7 mouse cellular contexts compared by ENCODE assay signal in the genomic region with DNA sequence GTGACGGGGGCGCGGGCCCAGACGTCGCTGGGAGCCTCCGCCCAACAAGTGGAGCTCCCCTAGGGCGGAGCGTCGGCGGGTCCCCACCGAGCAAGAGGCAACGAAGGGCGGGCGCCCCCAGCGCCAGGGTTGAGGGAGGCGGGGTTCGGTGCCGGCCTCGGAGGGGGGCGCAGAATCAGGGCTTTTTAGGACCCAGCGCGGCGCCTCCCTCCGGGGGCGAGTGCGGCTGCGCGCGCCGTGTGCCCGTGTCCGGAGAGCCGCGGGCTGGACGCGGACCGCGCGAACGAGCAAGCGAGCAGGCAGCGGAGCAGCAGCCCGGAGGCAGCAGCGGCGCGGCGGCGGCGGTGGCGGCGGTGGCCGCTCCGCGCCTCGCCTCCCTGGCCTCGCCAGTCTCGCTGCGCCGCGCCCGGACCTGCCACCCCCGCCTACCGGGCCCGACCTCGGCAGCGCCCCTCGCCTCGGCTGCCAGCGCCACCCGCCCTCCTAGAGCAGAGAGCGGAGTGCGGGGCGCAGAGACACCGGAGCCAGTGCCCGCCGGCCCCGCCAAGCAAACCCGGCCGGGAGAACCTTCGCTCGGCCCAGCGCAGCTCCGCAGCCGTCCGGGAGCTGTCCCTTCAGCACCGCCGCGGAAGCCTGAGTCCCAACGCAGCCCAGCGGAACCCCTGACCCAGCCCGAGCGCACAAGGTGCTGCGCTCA. TPM values are rescaled to one million over a fixed set of nuclear protein-coding genes. Genes with fewer than 3 reads are reported as not detected.
DNase-seq lines count a peak whose midpoint lies in the region; ATAC-seq and TF ChIP-seq lines count a peak whose summit lies in the region.

A gene (plus strand): TSS at position 267 of the 697 bp plus-strand sequence.

- no peaks in the 10 kb centered on the region for H3K36me3 ChIP-seq in embryonic facial prominence, embryonic 10.5 days (replicated peaks)
- no peaks in the 10 kb centered on the region for H3K36me3 ChIP-seq in kidney, adult 2 months (ENCODE audit: control insufficient read depth, insufficient read depth, low read length)
- H3K36me3 ChIP-seq in limb, embryonic 13.5 days: no peaks in the 10 kb centered on the region
- H3K36me3 ChIP-seq in midbrain, embryonic 15.5 days (replicated peaks): no peaks in the 10 kb centered on the region

- H3K9me3 ChIP-seq in embryonic facial prominence, embryonic 10.5 days: no peaks in the 10 kb centered on the region
- H3K9me3 ChIP-seq in limb, embryonic 13.5 days: no peaks in the 10 kb centered on the region
- H3K9me3 ChIP-seq in midbrain, embryonic 15.5 days: no peaks in the 10 kb centered on the region

- DNase-seq in adrenal gland, postnatal 25 days: peak; percentile 87
- DNase-seq in embryonic facial prominence, embryonic 10.5 days (ENCODE audit: low spot score): peak; percentile 90
- DNase-seq in heart, adult 9 months (ENCODE audit: low spot score in 2 of 2): peak; percentile 16 to 35
- DNase-seq in kidney, adult 2 months: peak; percentile 75
- DNase-seq in spleen, postnatal 14 days (ENCODE audit: low spot score in 2 of 2): peak; percentile 54 to 68

- ATAC-seq in limb, embryonic 13.5 days (ENCODE audit: low FRiP score, low read depth): peak; percentile 82
- peak; percentile 79 for ATAC-seq in midbrain, embryonic 15.5 days (replicated peaks)

- H3K4me3 ChIP-seq in embryonic facial prominence, embryonic 10.5 days: peak within 1 kb of the TSS; percentile 66
- no peak within 1 kb of the TSS for H3K4me3 ChIP-seq in kidney, adult 2 months (ENCODE audit: insufficient read depth, low read depth, low read length)
- peak within 1 kb of the TSS; percentile 51 for H3K4me3 ChIP-seq in limb, embryonic 13.5 days
- H3K4me3 ChIP-seq in midbrain, embryonic 15.5 days: peak within 1 kb of the TSS; percentile 93

- peak within 1 kb of the TSS; percentile 96 for H3K4me2 ChIP-seq in limb, embryonic 13.5 days (replicated peaks)
- H3K4me2 ChIP-seq in midbrain, embryonic 15.5 days: peak within 1 kb of the TSS; percentile 87

- no peak for TF ChIP-seq POLR2A in kidney, adult 2 months (IDR thresholded peaks at IDR 0.05; ENCODE audit: low read depth, low read length)

- peaks cover 30% of the 10 kb centered on the region for H3K4me1 ChIP-seq in embryonic facial prominence, embryonic 10.5 days
- H3K4me1 ChIP-seq in kidney, adult 2 months (ENCODE audit: control insufficient read depth, insufficient read depth, low read length): no peaks in the 10 kb centered on the region
- H3K4me1 ChIP-seq in limb, embryonic 13.5 days: peaks cover 18% of the 10 kb centered on the region
- peaks cover 52% of the 10 kb centered on the region for H3K4me1 ChIP-seq in midbrain, embryonic 15.5 days

- no peak for TF ChIP-seq CTCF in kidney, adult 2 months (conservative IDR thresholded peaks at IDR 0.05; ENCODE audit: insufficient read depth, insufficient read length, low read depth, low read length)

- peaks cover 93% of the 10 kb centered on the region for H3K27me3 ChIP-seq in embryonic facial prominence, embryonic 10.5 days (replicated peaks; ENCODE audit: low read depth, poor library complexity, severe bottlenecking)
- peaks cover 1% of the 10 kb centered on the region; the same call in 1 of the 2 replicates for H3K27me3 ChIP-seq in kidney, adult 2 months (replicated peaks; ENCODE audit: control insufficient read depth, insufficient read depth, low read length)
- H3K27me3 ChIP-seq in limb, embryonic 13.5 days: peaks cover 92% of the 10 kb centered on the region
- peaks cover 24% of the 10 kb centered on the region for H3K27me3 ChIP-seq in midbrain, embryonic 15.5 days (replicated peaks)

- H3K27ac ChIP-seq in embryonic facial prominence, embryonic 10.5 days (replicated peaks): peak within 1 kb of the TSS; percentile 40; the same call in 1 of the 2 replicates
- no peak within 1 kb of the TSS for H3K27ac ChIP-seq in kidney, adult 2 months (ENCODE audit: insufficient read depth, low read depth, low read length)
- H3K27ac ChIP-seq in limb, embryonic 13.5 days: no peak within 1 kb of the TSS
- H3K27ac ChIP-seq in midbrain, embryonic 15.5 days: peak within 1 kb of the TSS; percentile 87

- no peak within 1 kb of the TSS for H3K9ac ChIP-seq in limb, embryonic 13.5 days
- H3K9ac ChIP-seq in midbrain, embryonic 15.5 days: peak within 1 kb of the TSS; percentile 97

- under 1% methylated on average over 82 of the region's 93 CpGs for WGBS in embryonic facial prominence, embryonic 10.5 days
- WGBS in kidney, adult 2 months: 1% methylated on average over 63 of the region's 93 CpGs
- WGBS in limb, embryonic 13.5 days: 0% methylated on average over 57 of the region's 93 CpGs
- WGBS in midbrain, embryonic 15.5 days: 0% methylated on average over 74 of the region's 93 CpGs

RNA-seq across cellular contexts. Expression of the gene that starts here (rescaled TPM):
- total RNA-seq in adrenal gland, postnatal 25 days (2021): 0.33 TPM in 2 replicates
- 0.58 and 0.69 TPM in 2 replicates for polyA plus RNA-seq in embryonic facial prominence, embryonic 10.5 days (2016; fragmentation: Nextera tagmentation; extraction: Ambion mirVana)
- 0.05 and 0.23 TPM in 2 replicates for polyA plus RNA-seq in kidney, adult 2 months (2012; rRNA removed)
- 0.06 and 0.60 TPM in 2 replicates for polyA plus RNA-seq in limb, embryonic 13.5 days (2015; fragmentation: Nextera tagmentation; extraction: Ambion mirVana)
- 15.2 and 17.0 TPM in 2 replicates for polyA plus RNA-seq in midbrain, embryonic 15.5 days (2015; fragmentation: Nextera tagmentation; extraction: Ambion mirVana)

Comparison
In these comparisons a context has a peak if more than half of its experiments do, and no peak if none do; other contexts are left out.
1. Peak in DNase-seq in adrenal gland, postnatal 25 days; RNA of the gene not detected or under 1 TPM.
2. Peak in DNase-seq, H3K4me3 ChIP-seq and H3K27ac ChIP-seq in embryonic facial prominence, embryonic 10.5 days; RNA of the gene not detected or under 1 TPM.
3. Peak in DNase-seq in kidney, adult 2 months; RNA of the gene not detected or under 1 TPM.
4. Peak in ATAC-seq, H3K4me3 ChIP-seq and H3K4me2 ChIP-seq in limb, embryonic 13.5 days; RNA of the gene not detected or under 1 TPM.
5. DNase-seq: peak in every context shown above with its lines; median percentile 90 in embryonic facial prominence, embryonic 10.5 days; 87 in adrenal gland, postnatal 25 days; 75 in kidney, adult 2 months; 61 in spleen, postnatal 14 days; 26 in heart, adult 9 months.